Mouse (Mus musculus): Measurements from ENCODE around the gene Wdr70.

The Wdr70 gene

DNA sequence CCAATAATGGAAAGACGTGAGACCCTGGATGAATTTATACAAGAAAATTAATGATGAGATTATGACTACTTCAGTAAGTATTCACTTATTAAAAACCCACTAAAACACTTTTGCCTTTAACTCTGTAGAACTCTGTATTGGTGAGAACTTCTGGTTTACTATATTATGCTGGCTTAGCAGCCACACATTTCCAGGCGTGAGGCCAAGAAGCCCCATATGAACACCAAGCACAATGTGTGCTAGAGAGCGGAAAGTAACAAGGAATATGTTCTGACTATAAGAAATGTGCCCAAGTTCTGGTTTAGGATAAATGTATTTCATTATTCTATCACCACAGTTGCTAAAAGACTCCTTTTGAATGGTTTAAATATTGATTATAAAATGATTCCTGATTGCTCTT is 68.4 kb downstream of the Wdr70 start:
- no peak for DNase-seq (ENCODE audit: low read depth)

DNA sequence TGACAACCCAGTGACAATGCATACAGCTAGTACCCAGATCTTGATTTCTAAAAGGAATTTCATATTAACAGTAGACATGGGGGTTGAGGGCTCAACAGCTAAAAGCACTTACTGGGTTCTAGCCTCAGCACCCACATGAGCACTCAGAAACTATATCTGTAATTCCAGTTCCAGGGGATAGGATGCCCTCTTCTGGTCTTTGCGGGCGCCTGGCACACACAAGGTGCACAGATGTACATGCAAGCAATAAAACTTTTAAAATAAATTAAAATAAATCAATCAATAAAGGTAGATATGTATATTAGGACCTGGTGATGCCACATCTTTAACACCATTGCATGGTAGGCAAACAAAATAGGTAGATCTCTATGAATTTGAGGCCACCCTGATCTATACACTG is 71.5 kb downstream of the Wdr70 start:
- DNase-seq (ENCODE audit: low read depth) = no peak

DNA sequence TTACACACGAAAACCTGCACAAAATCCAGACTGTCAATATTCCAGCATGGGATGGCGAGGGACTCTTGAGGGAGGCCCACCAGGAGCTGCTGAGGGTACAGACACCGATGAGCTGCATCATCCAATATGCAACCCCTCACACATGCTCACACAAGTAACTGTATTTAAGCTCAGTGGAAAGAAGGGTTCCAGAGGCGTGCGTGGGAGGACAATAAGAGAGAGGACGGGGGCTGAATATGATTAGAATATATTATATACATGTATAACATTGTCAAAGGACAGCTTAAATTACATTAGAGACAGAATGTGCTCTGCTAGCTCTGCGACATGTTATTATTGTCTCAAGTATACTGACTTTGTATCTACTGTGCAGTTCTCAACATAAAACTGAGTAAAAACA is 87.6 kb downstream of the Wdr70 start:
- no peak for DNase-seq (ENCODE audit: low read depth)

DNA sequence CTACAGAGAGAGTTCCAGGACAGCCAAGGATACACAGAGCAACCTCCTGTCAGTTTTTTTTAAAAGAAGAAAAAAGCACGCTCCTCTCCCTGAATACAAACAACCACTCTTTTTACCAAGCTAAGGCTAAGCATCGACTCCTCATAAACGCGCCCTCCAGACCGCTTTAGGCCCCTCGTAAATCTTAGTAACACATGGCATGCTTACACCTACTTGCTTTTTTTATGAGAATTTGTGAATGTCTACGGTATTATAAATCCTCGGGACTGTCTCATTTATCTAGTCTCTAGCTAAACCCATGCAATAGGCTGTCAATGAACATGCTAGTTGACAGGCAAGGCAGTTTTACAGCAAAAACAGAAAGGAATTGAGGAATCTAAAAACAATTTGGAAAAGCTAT is 91.6 kb downstream of the Wdr70 start:
- no peak for DNase-seq (ENCODE audit: low read depth)

DNA sequence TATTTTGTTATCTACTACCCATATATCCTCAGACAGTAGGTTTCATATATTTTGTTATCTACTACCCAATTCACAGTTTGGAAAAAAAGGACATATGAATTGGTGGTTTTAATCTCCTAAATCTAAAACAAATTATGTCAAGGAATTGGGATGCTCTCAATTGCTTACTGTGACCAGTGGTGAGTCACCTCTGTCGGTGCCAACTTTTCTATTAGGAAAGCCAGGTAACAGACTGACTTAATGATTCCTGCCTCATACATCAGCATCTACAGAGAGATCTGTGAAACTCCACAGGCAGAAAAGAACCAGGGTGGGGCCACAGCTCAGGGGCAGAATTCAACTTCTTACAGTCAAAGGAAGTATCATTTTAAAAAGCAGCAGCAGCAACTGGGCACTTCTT is 93.0 kb downstream of the Wdr70 start:
- no peak for DNase-seq (ENCODE audit: low read depth)

DNA sequence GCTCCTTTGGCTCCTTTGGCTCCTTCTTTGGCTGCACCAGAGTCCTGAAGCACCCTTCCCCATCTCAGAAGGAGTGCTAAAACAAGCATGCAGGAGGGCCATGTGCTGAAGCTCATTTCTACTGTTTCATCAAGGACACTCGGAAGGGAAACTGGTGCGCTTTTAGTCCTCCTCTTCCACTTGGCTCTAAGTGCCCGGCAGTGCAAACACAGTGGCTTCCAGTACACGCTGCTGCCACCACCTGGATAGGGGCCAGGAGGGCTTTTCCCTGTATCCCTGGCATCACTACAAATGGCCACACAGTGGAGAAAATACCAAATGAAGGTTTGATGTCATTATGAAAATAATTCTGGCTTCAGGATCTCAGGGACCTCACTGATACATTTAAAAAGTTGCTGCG is 93.5 kb downstream of the Wdr70 start:
- DNase-seq (ENCODE audit: low read depth) = no peak

DNA sequence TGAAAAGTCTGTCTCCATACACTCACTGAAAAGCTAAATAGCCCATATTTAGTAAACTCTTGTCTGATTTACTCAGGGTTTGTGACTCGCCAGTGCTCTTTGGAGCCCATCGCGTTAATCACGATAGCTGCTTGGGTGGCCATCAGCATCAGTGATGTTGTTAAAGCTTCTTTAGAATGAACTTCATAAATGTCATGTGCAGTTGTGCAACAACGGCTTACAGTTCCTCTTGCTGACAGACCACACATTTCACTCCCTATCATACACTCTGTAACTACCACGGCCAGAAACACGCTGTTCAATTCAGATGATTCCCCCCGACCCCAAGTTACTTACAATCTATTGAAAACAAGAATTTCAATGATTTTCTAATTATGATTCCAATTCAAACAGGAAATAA is 95.2 kb downstream of the Wdr70 start:
- no peak for DNase-seq (ENCODE audit: low read depth)

DNA sequence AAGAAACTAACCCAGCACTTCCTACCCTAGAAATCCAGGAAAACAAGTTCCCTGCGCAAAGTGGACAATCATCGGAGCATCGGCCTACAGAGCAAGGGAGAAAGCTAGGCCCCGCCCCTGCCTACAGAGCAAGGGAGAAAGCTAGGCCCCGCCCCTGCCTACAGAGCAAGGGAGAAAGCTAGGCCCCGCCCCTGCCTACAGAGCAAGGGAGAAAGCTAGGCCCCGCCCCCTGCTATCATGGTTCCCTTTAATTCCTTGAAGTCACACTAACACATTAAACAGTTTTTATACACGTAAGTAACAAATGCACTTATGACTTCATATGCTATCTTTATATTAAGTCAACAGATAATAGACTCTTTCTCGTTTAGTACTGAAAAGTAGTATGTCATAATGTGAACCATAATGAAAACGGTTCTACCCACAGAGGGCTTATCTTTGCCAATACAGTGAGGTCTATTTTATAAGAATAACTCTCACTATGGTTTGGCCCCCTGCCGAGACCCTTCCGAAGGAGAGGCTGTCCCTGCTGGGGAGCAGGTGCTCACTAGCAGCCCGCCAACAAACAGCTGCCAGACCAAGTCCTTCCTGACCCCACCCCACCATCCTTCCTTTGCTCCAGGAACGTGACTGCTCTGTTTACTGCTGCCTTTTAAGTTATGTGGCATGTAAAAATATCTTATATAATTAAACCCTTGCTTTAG is 100.0 kb downstream of the Wdr70 start:
- peak; percentile 30 for DNase-seq (ENCODE audit: low read depth)

DNA sequence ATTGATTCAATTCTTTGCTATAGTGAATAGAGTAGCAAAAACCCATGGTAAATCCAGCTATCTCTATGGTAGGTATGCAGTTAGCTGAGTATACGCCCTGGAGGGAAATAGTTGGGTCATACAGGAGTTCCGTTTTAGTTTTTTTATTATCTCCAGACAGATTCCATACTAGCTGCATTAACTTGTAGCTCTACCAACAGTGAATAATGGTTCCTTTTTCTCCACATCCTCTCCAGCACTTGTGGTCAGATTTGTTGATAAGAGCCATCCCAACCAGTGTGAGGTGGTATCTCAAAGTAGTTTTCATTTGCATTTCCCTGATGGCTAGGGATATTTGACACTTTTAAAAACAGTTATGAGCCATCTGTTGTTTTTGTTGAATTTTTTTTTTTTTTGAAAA is 100.9 kb downstream of the Wdr70 start:
- DNase-seq (ENCODE audit: low read depth) = no peak

DNA sequence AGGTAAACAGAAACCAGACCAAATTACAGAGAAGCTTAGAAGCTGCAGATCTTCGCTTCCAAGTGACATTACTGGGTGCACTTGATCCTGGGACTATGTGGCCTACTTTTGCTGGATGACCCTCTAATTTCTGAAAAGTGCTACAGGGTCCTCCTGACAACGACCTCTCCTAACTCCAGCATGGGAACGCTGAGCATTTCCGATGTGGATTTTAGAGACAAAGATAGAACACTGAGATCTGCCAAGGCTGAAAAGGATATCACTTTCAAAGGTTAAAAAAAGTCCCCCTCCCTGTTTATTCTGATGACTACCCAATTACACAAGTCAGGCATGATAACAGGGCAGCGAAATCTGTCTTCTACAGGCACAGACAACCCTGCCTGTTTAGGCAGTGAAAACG is 105.3 kb downstream of the Wdr70 start:
- DNase-seq (ENCODE audit: low read depth) = no peak

DNA sequence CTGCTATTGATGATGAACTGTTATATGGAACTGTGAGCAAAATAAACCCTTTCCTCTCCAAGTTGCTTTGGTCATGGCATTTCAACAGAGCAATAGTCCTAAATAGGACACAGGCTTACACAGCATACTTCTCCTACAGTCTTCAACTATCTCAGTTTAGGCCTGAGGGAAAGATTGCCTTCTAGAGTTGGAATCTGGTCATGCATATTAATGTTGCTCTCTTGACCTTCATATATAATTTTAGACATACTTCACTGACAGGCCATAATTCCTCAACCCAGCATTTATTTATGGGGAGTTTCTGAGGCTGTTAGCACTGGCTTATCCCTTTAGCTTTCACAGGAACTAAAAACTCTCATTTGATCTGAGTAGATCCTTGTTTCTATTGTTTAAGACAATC is 108.9 kb downstream of the Wdr70 start:
- DNase-seq (ENCODE audit: low read depth) = no peak

DNA sequence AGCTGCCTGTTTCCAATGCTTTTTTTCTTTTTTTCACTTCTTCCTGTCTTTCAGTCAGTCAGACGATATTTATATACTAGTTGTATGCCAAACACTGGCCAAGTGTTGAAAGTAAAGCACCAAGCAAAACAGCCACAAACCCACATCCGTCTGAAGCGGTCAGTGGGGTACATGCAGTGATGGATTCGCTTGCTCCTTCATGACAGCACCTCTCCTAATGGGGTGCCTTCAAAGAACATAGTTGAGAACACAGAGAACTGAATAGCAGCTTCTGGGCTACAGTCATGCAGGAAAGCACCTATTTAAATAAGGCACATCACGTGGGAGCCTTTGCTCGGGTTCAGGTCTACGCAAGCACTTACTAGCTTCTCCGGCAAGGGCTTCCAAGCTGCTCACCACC is 111.6 kb downstream of the Wdr70 start:
- peak; percentile 41 for DNase-seq (ENCODE audit: low read depth)

DNA sequence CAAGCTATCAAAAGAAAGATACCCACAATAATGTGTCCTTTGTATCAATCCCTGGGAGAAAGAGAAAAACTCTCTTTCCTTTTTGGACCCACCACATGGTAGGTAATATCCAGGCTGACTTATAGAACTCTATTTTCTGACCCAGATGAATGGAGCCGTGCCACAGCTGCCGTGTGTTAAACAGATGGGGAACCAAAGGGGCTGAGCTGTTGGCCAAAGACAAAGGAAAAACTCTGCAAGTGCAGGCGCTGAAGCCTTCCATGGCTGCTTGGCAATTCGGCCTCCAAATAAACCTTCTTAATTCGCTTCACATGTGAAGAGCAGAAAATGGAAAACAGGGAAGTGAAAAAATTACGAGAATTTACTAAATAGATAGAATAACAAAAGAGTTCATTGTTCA is 112.7 kb downstream of the Wdr70 start:
- no peak for DNase-seq (ENCODE audit: low read depth)

DNA sequence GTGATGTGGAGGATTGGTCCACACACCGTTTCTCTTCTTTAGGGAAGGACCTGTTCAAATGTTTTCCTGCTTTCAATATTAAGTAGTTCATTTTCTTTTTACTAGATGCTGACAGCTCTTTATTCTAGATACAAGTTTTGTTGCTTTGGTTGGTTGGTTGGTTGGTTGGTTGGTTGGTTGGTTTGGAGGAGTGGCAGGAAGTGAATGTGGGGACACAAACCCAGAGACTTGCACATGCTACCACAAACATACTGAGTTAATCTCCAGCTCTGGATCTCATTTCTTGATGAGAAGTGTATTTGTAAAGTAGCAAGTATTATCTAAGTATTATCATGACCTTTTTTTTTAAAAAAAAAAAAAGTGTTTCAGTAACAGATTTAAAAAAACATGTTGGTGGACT is 120.4 kb downstream of the Wdr70 start:
- peak; percentile 5 for DNase-seq (ENCODE audit: low read depth)

DNA sequence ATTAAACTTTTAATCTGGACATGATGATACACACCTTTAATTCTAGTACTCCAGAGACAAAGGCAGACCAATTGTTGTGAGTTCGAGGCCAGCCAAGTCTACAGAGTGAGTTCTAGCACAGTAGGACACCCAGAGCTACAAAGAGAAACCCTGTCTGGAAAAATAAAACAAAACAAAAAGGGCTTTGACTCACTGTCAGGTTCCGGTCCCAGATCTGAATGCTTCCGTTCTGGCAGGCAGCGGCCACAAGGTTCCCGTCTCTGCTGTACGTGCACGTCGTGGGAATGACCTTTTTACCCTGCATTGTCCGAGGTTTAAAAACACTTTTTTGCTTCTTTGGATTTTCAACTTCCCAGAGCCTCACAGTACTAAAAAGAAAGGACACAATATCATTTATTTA is 122.2 kb downstream of the Wdr70 start:
- no peak for DNase-seq (ENCODE audit: low read depth)

DNA sequence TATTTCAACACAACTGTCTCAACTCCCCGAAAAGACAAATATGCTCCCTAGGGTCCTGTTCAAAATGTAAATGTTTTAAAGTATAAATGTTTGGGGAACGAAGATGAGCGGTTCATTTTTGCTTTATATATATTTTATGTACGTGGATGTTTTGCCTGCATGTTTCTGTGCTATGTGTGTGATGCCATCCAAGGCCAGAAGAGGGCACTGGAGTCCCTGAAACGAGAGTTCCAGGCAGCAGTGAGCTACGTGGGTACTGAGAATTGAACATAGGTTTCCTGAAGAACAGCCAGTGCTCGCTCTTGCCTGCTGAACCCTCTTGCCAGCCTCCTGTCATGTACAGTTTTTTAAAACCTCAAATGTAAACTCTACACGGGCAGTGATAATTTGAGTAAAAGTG is 124.6 kb downstream of the Wdr70 start:
- DNase-seq (ENCODE audit: low read depth) = peak; percentile 11

DNA sequence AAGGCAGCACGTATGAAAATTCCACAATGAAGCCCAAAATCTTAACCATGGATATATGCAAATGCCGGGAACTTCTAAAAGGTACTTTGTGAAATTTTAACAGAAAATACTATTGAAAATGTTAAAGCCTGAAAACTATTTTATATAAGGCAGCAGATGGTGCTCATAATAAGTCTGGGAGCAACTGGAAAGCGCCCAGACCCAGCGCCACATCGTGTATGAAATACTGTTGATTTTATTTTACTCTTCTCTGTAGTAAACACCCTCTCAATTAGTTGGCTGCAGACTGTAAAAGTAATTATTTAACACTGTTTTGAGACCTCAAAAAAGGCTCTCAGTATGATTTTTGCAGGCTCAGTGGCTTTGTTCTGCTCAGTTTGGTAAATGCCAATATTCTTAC is 126.5 kb downstream of the Wdr70 start:
- no peak for DNase-seq (ENCODE audit: low read depth)

DNA sequence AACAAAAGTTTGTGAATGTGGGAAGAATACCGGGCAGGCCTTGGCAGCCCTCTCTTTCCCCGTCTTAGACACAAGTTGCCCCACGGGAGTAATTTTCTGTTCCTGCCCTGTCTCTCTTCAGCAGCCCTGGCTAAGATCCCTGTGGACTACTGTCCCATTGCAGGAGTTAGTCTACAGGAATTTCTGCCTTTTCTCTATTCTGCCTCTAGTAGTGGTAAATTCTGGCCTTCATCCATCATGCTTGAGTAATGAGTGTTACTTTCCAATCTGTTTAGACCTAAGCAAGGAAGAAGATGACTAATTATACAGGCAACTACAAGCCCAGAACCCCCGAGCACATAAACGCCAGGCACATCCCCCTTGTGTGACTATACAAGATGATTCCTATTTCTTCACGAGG is 136.2 kb downstream of the Wdr70 start:
- DNase-seq (ENCODE audit: low read depth) = no peak

DNA sequence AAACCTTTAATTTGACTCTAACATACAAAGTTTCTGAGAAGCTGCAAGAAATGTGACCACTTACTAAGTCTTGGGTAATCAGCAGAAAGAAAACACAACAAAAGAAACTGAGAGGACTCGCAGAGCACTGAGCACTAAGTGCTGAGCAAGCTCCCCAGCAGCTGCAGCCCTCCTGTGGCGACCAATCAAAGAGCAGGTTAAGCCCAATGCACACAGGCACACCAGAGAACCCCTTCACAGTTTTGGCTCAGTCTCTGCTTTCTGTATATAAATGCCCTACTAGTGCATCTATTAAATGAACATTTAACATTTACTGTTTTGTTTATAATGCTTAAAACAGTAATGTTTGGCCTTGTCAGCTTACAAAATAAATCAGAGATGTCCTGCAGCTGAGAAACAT is 137.5 kb downstream of the Wdr70 start:
- DNase-seq (ENCODE audit: low read depth) = no peak

DNA sequence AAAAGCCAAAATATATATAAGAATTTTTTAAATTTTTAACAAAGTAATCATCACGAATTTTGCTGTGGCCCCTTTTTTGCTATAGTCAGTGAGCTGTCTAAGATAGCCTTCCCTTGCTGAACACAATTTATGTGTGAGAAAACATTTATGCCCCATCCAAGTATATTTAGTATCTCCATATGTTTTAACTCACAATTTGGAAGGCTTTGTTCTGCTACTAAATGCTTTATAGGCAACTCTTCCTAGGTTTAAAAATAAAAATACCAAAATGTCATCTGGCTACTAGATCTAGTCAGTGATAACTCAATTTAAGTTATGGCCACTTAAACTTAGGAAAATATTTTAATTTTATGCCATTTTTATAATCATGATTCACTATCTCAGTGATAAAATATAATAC is 142.1 kb downstream of the Wdr70 start:
- DNase-seq (ENCODE audit: low read depth) = no peak

DNA sequence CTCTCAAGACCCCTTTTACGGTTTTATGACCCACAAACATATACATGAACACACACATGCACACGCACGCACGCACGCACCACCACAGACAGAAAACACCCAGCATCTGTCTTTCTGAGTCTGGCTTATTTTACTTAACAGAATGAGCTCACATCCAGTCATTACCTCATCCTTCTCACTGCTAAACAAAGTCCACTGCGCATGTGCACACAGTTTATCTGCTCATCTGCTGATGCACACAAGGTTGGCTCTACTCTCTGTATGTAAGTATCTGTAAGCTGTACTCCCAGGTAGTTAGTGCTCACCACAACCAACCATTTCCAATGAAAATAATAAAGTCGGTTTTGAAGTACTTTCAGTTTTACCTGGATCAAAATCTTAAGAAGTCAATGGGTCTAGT is 148.4 kb downstream of the Wdr70 start:
- no peak for DNase-seq (ENCODE audit: low read depth)

DNA sequence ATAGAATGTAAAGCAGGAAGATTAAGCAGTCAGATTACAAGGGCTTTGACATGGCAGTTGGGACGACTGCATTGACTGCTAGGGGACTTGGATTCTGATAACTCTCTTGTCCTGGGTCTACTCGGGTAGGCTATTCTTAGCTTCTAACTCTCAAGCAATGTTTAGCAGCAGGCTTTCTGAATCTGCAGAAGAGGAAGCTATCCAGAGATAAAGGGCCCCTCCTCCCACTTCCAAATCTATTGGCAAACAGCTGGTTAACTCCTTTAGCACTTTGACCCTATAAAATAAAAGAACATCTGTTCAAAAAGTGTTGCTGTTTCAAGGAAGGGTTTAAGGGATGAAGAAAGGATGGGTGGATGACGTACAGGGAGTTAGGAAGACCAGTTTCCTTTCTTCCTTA is 157.3 kb downstream of the Wdr70 start:
- no peak for DNase-seq (ENCODE audit: low read depth)

DNA sequence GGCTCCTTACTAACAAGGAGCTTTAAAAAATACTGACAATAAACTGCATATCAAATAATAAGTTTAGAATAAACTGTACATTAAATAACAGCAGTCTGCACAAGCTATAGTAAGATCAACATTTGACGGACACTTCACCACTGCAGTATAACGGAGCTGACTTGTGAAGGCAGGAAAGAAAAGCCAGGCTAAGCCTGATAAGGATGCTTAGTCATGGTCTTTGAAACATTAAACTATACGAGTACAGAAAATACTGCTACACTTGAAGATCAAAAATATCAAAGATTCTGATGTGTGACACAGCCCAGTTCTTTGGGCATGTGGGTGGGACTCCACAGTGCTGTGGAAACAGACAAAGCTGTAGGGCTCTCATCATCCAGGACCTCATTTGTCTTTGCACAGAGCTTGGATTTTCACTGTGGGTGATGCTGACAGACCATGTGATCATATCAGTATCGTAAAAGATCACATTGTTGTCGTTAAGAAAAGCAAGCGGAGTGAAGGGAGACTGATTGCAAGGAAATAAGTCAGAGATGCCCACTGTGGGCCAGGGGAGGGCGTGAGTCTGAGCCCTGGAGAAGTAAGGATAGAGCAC is 163.3 kb downstream of the Wdr70 start:
- DNase-seq (ENCODE audit: low read depth) = no peak

DNA sequence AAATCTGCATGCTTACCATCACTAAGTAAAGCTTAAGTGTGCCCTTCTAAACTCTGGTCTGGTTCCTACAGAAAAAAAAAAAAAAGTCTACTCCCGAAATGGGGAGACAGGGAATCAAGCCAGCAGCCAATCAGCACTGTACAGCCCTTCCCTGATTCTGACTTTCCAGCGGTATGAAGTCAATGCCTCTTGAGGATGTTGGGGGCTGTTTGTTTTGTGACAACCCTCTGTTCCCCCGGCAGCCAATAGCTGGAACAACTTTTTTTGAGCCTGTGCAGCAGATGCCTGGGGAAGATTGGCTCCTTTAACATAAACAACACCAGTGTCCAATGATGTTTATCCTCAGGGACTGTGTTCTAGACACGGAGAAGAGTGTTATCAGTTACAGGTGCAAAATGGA is 164.4 kb downstream of the Wdr70 start:
- no peak for DNase-seq (ENCODE audit: low read depth)
